Mouse (Mus musculus) heart, embryonic 12.5 days (tissue): ENCODE results near the gene Wdtc1. TPM values are rescaled to one million over a fixed set of nuclear protein-coding genes. Genes with fewer than 3 reads are reported as not detected.

Source experiments
- ATAC-seq: fragments of 200-750 bp; cut with Nextera tagmentation; 2 replicates; pipeline ENCODE4 v1.8.0; 2017; ENCODE audit warnings: moderate TSS enrichment, moderate library complexity; ENCODE audit not compliant: insufficient number of reproducible peaks, low FRiP score
- H3K27ac ChIP-seq: fragments of 300-500 bp; sonication (generic); 2 replicates; pipeline ENCODE4 v1.5.1; 2016; ENCODE audit warnings: mild to moderate bottlenecking, moderate library complexity; ENCODE audit not compliant: poor library complexity, severe bottlenecking
- H3K27me3 ChIP-seq: fragments of 300-500 bp; sonication (generic); replicated peaks from 2 replicates; pipeline ENCODE4 v1.6.1; 2016; ENCODE audit warnings: mild to moderate bottlenecking, moderate library complexity
- H3K36me3 ChIP-seq: fragments of 300-500 bp; sonication (generic); 2 replicates; pipeline ENCODE4 v1.6.1; 2016; ENCODE audit warnings: mild to moderate bottlenecking, moderate library complexity
- H3K4me1 ChIP-seq: fragments of 300-500 bp; sonication (generic); replicated peaks from 2 replicates; pipeline ENCODE4 v1.6.1; 2016; ENCODE audit warnings: mild to moderate bottlenecking
- H3K4me2 ChIP-seq: fragments of 300-500 bp; sonication (generic); 2 replicates; pipeline ENCODE4 v1.6.1; 2016; ENCODE audit warnings: mild to moderate bottlenecking, moderate library complexity
- H3K4me3 ChIP-seq: fragments of 300-500 bp; sonication (generic); 2 replicates; pipeline ENCODE4 v1.5.1; 2016; ENCODE audit warnings: mild to moderate bottlenecking
- H3K9ac ChIP-seq: fragments of 300-500 bp; sonication (generic); 2 replicates; pipeline ENCODE4 v1.6.1; 2016; ENCODE audit warnings: mild to moderate bottlenecking, moderate library complexity
- H3K9me3 ChIP-seq: fragments of 300-500 bp; sonication (generic); replicated peaks from 2 replicates; pipeline ENCODE4 v1.6.1; 2016; ENCODE audit warnings: mild to moderate bottlenecking, moderate library complexity
- WGBS: fragments of 180-500 bp; shearing (Covaris S2); methylation state at CpG from one replicate; pipeline ENCODE4 v1.1.7; 2016; 5-methylcytosine and 5-hydroxymethylcytosine counted together
- polyA plus RNA-seq: library from polyadenylated mRNA; unstranded; fragments of >200 nt; fragmentation: Nextera tagmentation; extraction: Ambion mirVana; gene quantifications from 2 replicates; pipeline ENCODE4 v1.2.1, GENCODE M21; 2016

Wdtc1 gene
- polyA plus RNA-seq, 1 experiment from 2014 or later = 16.1 TPM

DNA sequence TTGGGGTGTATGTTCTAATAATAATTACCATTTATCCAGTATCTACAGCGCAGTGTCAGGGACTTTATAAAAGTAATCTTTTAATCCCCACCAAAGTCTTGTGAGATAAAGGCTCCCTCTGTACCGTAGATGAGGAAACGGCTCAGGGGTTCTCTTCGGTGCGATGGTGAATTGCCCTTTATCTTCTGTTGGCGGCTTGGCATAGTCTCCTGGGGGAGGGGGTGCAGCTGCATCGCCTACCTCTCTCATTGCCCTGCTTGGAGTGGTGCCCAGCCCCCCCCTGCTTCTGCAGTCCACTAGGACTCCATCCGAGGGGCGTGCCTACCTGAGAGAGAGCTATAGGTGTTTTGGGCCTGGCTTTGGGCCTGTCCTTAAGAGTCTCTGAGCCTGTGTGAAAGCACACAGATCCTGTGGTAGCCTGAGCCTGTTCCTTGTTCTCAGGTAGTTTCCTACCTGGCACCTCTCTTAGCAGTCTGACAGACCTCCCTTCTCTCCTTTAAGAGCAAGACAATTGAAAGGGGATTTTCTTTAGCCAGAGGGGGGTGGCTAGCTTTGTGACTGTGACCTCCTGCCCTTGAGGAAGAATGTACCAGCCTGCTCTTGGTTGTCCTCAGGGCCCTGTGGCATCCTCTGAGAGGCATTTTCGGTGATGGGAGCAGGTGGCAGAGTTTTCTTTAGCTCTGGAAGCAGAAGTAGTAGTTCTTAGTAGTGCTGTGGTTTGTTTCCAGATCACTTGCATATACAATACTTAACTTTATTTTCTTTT is 22.7 kb upstream of the Wdtc1 start:
- no peak for ATAC-seq
- no peaks in the 10 kb centered on the region for H3K9me3 ChIP-seq
- no peaks in the 10 kb centered on the region for H3K27me3 ChIP-seq
- H3K4me3 ChIP-seq = no peak overlapping the region
- H3K4me1 ChIP-seq = peaks cover 93% of the 10 kb centered on the region
- 52% methylated on average over 10 of the region's 10 CpGs for WGBS
- H3K9ac ChIP-seq = 0 out of 2 replicates have a peak overlapping the region, but pooled peaks have one; percentile 47
- H3K4me2 ChIP-seq = no peak overlapping the region
- 0 out of 2 replicates have a peak overlapping the region, but pooled peaks have one; percentile 42 for H3K27ac ChIP-seq
- peaks cover 5% of the 10 kb centered on the region; the same call in 1 of the 2 replicates for H3K36me3 ChIP-seq

DNA sequence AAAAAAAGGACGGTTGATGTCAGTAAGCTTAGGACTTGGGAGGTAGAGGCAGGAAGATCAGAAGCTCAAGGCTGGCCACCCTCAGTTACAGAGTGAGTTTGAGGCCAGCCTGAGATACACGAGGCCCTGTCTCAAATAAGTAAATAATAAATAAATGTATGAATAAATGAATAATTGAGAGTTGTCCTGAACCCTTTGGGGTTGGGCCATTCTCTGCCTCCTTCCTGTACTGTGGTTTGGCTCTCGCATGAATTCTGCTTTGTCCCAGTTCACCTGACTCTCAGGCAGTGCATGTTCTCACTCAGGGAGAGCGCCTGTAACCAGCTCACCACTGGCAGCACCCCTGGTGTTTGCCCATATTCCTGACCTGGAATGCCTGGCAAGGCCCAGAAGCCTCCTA is 20.7 kb upstream of the Wdtc1 start:
- H3K9ac ChIP-seq = no peak overlapping the region; the same call in 1 of the 2 replicates
- ATAC-seq = no peak
- WGBS = 75% methylated on average over 4 of the region's 4 CpGs

DNA sequence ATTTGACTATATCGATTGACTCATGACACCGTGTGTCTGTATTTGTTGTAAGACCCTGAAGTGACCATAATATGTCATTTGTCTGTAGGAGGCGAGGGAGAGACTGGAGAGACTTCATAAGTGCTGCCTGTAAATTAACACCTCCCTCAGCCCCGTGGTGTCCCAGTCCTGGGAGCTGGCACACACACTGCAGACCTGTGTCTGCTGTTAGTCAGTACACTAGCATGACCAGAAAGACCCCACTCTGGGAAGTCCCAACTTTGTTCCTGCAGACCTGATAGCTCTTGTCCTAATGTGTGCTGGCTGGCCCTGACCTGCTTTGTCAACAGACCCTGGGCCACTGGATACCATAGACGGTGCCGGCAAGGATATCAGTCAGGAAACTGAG is 19.0 kb upstream of the Wdtc1 start:
- no peaks in the 10 kb centered on the region for H3K9me3 ChIP-seq
- H3K36me3 ChIP-seq = peaks cover 5% of the 10 kb centered on the region; the same call in 1 of the 2 replicates
- no peak for ATAC-seq
- H3K27me3 ChIP-seq = no peaks in the 10 kb centered on the region
- peak overlapping the region; percentile 56 for H3K27ac ChIP-seq
- H3K4me3 ChIP-seq = peak overlapping the region; percentile 93
- H3K4me2 ChIP-seq = peak overlapping the region; percentile 88
- WGBS = 36% methylated on average over 6 of the region's 6 CpGs
- peak overlapping the region; percentile 97 for H3K9ac ChIP-seq
- peaks cover 68% of the 10 kb centered on the region for H3K4me1 ChIP-seq

More for the DNA sequence above, 20.7 kb upstream of the Wdtc1 start:
- Histone ChIP-seq H3K27ac (no peak overlapping the region), H3K27me3 (no peaks in the 10 kb centered on the region), H3K4me2 (no peak overlapping the region), H3K36me3 (peaks cover 5% of the 10 kb centered on the region; the same call in 1 of the 2 replicates), H3K4me3 (no peak overlapping the region), H3K9me3 (no peaks in the 10 kb centered on the region), H3K4me1 (peaks cover 85% of the 10 kb centered on the region)

DNA sequence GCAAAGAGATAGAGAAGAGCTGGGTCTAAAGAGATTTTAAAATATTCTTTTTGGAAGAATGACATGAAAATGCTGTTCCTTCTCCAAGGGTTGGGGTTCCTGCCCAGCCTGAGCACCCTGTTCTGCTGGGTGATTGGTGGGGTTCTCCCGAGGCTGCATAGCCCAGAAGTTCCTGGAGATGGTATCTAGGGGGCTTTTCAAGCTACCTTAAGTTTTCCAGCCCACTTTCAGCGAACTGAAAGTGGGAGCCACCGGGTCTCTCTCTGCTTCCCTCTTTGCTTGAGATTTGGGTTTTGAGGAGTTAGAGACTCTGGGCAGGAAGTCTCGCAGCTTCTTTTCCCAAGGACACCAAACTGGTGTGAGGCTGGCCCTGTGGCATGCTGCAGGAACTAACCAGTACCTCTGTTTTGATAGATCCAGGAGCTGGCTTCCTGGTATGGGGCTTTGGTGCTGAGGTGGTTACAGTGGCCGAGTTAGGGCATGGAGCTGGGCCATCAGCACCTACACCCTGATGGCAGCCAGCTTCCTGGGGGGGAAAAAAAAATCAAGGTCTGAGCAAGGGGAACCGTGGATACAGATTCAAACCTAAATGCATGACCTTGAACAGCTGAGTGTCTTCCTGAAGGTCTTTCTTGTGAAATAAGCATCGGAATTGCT is 18.5 kb upstream of the Wdtc1 start:
- Histone ChIP-seq H3K9me3 (0 out of 2 replicates have a peak, but pooled peaks cover 3% of the 10 kb centered on the region), H3K4me1 (peaks cover 64% of the 10 kb centered on the region), H3K9ac (peak overlapping the region; percentile 97), H3K27ac (peak overlapping the region; percentile 56), H3K36me3 (peaks cover 5% of the 10 kb centered on the region; the same call in 1 of the 2 replicates), H3K4me2 (peak overlapping the region; percentile 88), H3K27me3 (no peaks in the 10 kb centered on the region), H3K4me3 (peak overlapping the region; percentile 93)
- no peak for ATAC-seq
- WGBS = 56% methylated on average over 7 of the region's 7 CpGs

DNA sequence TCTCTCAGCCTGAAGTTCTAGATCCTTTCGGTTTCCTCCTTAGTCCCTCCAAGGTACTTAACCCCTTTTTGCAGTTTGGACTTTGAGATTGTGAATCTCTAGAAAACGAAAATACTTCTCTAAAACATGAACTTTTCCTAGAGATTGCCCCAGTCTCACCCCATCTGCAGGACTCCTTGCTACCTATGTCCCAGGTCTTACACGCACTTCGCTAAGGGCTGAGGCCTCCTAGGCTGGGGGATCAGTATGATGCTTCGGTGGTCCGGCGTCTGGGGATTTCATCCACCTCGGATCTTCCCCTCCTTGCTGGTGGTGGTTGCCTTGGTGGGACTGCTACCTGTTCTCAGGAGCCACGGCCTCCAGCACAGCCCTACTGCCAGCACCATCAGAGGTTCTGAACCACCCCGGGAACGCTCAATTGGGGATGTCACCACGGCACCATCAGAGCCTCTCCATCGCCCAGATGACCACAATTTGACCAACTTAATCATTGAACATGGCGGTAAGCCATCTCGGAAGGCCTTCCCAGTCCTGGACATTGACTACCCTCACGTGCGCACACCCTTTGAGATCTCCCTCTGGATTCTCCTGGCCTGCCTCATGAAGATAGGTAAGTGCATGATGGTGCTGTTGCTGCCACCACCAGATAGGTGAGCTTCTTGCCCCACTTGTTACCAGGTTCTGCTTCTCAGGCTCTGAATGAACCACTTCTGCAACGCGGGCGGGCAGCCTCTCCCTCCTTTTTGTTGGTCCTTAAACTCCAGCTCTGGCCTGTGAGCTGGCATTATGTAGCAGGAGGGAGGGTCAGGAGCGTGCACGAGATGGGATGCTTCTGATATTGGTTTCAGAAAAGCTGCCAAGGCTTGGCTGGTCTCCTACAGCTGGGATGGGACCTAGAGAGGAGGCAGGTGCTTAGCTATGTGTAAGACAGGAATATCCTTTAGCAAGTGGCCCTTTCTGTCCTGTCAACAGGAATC is 17.3 kb upstream of the Wdtc1 start:
- Histone ChIP-seq H3K9ac (peak overlapping the region; percentile 97), H3K27ac (peak overlapping the region; percentile 85), H3K27me3 (no peaks in the 10 kb centered on the region), H3K4me2 (peak overlapping the region; percentile 88), H3K36me3 (peaks cover 5% of the 10 kb centered on the region; the same call in 1 of the 2 replicates), H3K4me1 (peaks cover 52% of the 10 kb centered on the region), H3K4me3 (peak overlapping the region; percentile 93), H3K9me3 (0 out of 2 replicates have a peak, but pooled peaks cover 3% of the 10 kb centered on the region)
- no peak for ATAC-seq
- 63% methylated on average over 22 of the region's 22 CpGs for WGBS

DNA sequence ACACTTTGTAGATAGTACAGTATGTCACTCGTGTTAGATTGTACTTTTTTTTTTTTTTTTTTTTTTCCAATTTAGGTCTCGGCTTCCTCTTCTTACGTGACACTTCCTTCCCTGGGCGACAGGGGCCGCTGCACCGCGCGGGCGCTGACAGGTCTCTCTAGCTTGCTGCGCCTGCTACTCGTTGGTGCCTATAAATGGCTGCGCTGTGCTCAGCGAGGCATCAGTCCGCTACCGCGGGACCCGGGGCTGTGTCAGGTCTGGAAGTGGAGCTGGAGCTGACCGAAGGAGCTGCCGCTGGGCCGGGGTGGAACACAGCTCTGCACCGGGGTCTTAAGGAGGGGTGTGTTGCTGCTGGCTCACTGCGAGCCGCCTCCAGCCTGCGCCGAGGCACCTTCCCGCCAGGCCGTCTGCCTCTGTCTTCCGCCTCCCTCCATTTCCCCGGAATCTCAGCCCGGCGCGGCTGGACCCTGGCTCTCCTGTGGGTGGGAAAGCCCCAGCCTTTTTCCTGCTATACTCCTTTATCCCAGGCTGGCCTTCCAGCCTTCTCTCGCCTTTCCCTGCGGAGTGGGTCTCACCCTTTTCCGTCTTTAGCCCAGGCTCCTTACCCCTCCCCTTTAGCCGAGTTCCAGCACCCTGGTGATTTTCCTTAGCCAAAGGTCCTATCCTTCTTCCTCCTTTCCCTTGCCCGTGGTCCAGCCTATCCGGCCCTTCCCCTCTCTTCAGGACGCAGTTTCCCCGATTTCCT is 16.4 kb upstream of the Wdtc1 start, which contains the start of gene Slc9a1:
TSS of gene Slc9a1 (plus strand) at position 154 of the 745 bp plus-strand sequence.
- no peaks in the 10 kb centered on the region for H3K27me3 ChIP-seq
- WGBS = under 1% methylated on average over 40 of the region's 40 CpGs
- peak; percentile 93 for ATAC-seq

DNA sequence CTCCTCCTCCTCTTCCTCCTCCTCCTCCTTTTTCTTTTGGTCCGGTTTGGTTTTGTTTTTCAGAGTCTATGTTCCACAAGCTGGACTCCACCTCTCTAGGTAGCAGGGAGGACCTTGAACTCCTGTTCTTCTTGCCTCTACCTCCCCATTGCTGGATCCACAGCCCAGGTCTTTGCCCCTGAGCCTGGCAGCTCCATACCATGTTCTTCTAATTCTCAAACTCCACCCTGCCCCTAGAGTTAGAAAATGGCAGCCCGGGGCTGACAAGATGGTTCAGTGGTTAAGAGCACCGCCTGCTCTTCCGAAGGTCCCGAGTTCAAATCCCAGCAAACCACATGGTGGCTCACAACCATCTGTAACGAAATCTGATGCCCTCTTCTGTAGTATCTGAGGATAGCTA is 1.4 kb upstream of the Wdtc1 start:
- no peak for ATAC-seq
- no peak overlapping the region for H3K4me2 ChIP-seq
- H3K9ac ChIP-seq = no peak overlapping the region
- H3K27ac ChIP-seq = no peak overlapping the region
- no peak overlapping the region for H3K4me3 ChIP-seq
- H3K36me3 ChIP-seq = no peaks in the 10 kb centered on the region
- H3K27me3 ChIP-seq = no peaks in the 10 kb centered on the region
- WGBS = 86% methylated on average over 6 of the region's 6 CpGs
- H3K4me1 ChIP-seq = no peaks in the 10 kb centered on the region
- no peaks in the 10 kb centered on the region for H3K9me3 ChIP-seq

More for the DNA sequence above, 16.4 kb upstream of the Wdtc1 start, which contains the start of gene Slc9a1:
- H3K4me2 ChIP-seq = peak within 1 kb of the TSS; percentile 88
- H3K27ac ChIP-seq = peak within 1 kb of the TSS; percentile 85
- peak within 1 kb of the TSS; percentile 97 for H3K9ac ChIP-seq
- peak within 1 kb of the TSS; percentile 93 for H3K4me3 ChIP-seq
- no peaks in the 10 kb centered on the region for H3K36me3 ChIP-seq
- H3K4me1 ChIP-seq = peaks cover 44% of the 10 kb centered on the region
- 0 out of 2 replicates have a peak, but pooled peaks cover 3% of the 10 kb centered on the region for H3K9me3 ChIP-seq

DNA sequence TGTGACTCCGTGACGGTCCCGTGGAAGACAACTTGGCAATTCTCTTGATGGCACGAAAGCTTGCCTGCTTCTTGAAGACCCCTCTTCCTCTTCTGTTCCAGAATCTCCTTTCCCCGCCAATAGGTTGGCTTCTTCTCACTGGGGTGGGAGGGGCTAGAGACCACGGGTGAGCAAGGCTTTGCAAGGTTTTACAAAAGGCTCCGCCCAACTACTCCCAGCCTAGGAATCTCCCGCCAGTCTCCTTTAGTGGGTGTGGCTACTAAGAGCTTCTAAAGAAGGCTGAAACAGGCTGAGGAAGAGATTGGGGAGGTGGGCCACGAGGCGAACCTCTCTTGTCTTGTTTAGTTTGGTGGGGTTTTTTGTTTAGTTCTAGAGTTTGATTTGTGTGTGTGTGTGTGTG is 484 bp downstream of the Wdtc1 start:
- Histone ChIP-seq H3K36me3 (no peaks in the 10 kb centered on the region), H3K9ac (no peak overlapping the region), H3K27me3 (no peaks in the 10 kb centered on the region), H3K4me3 (no peak overlapping the region), H3K9me3 (no peaks in the 10 kb centered on the region), H3K4me2 (no peak overlapping the region), H3K27ac (no peak overlapping the region), H3K4me1 (no peaks in the 10 kb centered on the region)
- ATAC-seq = no peak
- WGBS = 63% methylated on average over 10 of the region's 10 CpGs

DNA sequence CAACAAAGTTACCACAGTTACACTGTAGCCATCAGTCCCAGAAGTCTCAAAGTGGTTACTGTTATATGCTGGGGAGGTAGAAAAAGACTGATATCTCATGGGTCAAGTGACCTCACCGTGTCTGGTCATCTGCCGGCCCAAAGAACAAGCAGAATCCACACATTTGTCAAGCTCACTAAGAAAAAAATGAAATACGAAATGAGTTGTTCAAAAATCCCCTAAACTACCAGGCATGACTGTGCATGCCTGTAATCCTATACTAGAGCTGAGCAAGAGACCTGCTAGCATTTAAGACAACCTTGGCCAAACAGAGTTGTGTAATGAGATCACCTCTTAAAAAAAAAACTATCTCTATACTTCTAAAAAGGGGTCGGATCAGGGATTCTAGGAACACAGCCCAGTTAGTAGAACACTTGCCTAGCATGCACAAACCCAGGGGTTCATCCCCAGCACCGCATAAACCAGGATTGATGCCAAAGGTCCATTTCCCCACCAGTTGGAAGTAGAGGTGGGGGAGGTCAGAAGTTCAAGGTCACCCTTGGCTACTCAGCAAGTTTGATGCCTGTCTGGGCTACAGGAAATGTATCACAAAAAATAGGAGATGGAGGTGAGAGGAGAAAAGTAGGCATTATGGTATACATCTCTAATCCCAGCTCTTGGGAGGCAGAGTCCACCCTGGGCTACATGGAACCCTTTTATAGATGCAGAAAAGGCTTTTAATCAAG is 5.1 kb downstream of the Wdtc1 start:
- H3K27me3 ChIP-seq = no peaks in the 10 kb centered on the region
- no peaks in the 10 kb centered on the region for H3K36me3 ChIP-seq

More for the DNA sequence above, 5.1 kb downstream of the Wdtc1 start:
- Histone ChIP-seq H3K9ac (no peak overlapping the region), H3K4me2 (no peak overlapping the region), H3K4me3 (no peak overlapping the region), H3K27ac (no peak overlapping the region), H3K9me3 (no peaks in the 10 kb centered on the region), H3K4me1 (no peaks in the 10 kb centered on the region)
- no peak for ATAC-seq
- 82% methylated on average over 5 of the region's 5 CpGs for WGBS
